Mouse (Mus musculus) E14TG2a.4 (cell line): Measurements from ENCODE around the gene Agpat3.

Experiments used
- CTCF ChIP-seq: conservative IDR thresholded peaks from 2 replicates; pipeline ENCODE4 v1.5.1; 2014; ENCODE audit warnings: low read length
- NANOG ChIP-seq: IDR thresholded peaks from 2 replicates; pipeline ENCODE4 v1.6.1; 2014; ENCODE audit warnings: borderline replicate concordance, low read length, mixed read lengths
- POU5F1 ChIP-seq: IDR thresholded peaks from 2 replicates; pipeline ENCODE4 v1.6.1; 2014; ENCODE audit warnings: low read length, borderline replicate concordance

DNA sequence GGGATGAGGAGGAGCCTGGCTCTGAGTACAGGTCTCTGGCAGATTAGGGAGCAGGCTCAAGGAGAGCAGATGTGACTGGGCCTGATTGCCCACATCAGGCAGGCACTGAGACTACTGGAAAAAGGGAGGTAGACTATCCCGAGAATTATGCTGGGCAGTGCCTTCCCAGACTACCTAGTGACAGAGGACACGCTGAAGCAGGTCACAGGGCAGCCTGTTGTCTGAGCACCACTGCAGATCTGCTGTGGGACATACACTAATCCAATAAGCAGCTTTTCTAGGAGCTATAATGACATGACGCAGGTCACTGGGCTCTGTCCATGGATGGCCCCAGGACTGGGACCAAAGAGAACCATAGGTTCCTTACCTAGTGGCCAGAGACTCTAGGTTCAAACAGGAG lies 44.9 kb downstream of the Agpat3 start:
- TF ChIP-seq CTCF, result no peak
- TF ChIP-seq POU5F1, result no peak
- TF ChIP-seq NANOG, result no peak
